Mouse (Mus musculus) testis, postnatal 14 days (tissue): Measurements from ENCODE around the gene Spag7.
A peak's percentile ranks its signal among the peaks of the same experiment; 100 is the strongest.

Experiments used
- DNase-seq: peaks from one replicate; pipeline ENCODE4 v3.0.0; 2021; ENCODE audit warnings: low spot score

Gene Spag7

DNA sequence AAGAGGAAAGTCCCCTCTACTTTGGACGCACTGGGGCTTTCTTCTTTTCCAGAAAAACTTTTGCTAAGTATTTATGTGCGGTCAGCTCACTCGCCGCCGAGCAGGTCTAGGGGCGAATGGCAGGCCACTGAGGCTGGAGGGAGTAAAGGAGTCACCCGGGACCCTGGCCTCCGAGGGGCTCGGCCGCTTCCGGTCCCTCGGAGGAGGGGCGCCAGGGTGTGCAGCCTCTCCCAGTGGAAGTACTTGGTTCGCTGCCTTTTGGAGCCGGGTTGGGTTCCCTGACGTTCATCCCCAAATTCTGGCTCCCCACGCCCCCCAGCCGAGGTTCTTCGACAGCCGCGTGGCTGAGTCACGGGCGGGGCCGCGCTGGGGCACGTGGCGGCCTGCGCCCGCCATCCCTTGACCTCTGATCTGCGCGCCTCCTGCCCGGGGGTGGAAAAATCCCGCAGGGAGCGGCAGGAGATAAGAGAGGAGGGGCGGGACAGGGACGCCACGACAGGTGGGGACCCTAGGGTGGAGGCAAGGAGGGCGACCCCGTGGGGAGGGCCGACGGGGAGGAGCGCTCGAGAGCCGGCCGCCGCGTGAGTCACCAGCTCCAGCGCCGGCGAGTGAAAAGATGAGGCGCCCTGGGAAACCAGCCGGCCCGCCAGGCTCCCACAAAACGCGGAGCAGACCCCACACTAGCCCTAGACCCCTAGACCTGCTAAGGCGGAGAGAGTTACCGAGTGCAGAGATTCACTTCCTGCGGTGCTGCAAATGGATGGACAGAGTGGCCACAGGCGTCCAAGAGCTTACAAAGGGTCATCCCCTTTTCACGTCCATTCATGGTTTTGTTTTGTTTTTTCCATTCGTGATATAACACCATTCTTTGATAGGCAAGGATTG, 13.4 kb downstream of the Spag7 start:
- DNase-seq: peak; percentile 78

DNA sequence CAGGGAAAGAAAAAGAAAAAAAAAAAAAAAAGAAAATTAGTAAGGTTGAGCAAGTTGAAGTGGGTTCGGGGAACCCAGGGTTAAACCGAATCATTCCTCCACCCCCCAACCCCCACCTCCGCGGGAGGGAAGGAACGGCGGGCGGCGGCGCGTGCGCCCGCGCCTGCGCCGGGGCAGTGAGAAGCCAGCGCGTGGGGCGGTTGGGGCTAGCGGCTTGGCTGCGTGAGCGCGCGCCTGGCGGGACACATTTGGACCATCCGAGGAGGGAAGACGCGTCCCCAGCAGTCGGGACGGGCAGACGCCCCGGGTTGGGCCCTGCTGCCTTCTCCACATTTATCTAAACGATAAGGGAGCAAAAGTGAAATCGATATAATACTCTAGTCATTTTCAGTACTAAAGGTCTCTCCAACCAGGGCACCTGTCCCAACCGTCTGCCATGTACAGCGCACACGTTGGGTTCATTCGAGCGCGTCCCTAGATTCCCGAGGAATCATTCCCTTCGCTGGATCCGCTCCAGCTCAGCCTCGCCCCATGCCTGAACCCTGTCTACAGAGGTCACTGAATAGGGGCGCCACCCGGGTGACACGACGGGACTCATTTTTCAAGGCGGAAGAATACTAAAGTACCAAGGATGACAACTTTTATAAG, 14.2 kb downstream of the Spag7 start:
- DNase-seq: peak; percentile 84

DNA sequence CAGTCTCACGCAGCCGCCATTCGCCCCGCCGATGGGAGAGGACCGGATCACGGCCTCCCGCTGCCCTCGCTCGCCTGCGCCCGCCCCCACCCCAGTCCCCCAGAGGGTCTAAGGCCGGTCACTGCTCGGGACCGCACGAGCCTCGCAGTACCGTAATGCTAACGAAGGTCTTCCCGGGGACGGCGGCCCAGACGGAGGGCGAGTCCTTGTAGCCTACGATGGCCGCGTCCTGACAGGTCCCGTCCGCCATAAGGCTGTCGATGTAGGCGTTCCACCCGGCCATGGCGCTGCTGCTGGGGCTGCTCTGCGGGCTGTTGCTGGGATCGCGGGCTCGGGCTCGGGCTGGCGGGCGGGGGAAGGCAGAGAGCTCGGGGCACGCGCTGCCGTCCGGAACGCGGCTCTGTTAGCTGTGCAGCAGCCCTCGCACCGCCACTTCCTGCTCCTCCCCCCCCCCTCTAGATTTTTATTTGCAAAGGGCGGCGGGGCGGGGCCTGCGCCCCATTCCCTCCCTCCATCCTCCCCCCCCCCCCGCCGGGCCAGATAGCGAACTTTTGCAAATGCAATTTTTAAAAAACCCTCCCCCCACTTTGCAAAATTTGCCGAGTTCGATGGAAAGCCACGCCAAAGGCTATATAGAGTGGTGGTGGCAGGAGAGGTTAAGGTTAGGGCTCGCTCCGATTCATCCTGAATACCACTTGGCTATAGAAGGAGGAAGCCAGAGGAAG, 14.9 kb downstream of the Spag7 start, which contains the start of gene Pfn1:
Gene Pfn1, minus strand, starts transcription at position 447 of the 725 bp plus-strand sequence.
- DNase-seq: peak; percentile 81

DNA sequence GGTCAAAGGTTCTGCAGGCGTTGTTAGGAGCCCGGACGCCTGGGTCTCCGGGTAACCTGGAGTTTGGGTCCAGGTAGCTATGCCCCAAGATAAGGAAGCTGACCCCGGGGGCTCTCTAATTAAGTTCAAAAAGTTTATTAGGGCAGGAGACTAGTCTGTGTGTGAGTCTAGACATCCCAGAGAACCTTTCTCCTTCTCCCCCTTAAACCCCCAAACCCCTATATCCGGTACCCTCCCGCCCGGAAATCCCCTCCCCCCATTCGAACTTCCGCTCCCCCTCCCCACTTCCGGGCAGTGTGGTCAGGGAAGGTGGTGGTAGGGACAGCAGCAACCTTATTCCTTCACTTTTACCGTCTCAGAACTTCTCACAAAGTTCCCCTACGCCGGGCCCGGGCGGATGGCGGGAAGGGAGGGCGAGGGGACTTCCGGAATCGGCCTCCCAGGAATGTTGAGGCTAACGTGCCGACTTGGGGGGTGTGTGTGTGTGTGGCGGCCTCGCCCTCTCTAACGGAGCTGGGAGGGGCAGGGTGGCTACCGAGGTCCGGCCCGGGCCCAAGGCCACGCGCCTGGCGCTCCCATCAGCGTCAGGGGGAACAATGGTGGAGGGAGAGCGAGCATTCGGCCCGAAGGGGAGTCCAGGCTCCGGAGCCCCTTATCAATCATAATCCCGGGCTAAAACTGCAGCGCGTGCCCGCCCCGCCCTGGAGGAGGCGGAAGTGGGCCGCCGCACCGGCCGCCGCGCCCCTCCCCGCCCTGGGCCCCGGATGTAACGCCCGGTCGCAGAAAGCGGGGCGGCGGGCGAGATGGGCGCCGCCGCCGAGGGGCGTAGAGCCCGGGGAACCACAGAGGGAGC, 15.6 kb downstream of the Spag7 start:
- peak; percentile 81 for DNase-seq

DNA sequence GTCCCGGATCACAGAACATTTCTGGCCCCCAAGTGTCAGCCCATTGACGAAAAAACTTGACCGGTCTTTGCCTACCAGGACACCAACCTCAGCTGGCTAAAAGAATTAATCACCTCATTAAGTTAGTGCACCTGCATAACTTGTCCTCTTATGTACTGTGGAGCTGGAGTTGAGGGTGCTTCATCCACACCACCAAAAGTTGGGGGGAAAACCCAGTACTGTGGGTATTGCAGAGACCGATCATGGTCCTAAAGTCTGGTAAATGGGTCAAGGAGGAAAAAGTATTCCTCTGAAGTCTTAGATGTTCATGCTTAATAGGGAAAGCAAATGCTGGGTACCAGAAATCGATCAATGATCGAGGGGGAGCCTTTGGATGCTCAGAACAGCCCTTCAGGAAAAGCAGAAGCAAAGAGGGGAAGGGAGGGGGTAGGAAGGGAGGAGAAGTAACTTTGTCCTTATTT, 16.3 kb downstream of the Spag7 start:
- no peak for DNase-seq

DNA sequence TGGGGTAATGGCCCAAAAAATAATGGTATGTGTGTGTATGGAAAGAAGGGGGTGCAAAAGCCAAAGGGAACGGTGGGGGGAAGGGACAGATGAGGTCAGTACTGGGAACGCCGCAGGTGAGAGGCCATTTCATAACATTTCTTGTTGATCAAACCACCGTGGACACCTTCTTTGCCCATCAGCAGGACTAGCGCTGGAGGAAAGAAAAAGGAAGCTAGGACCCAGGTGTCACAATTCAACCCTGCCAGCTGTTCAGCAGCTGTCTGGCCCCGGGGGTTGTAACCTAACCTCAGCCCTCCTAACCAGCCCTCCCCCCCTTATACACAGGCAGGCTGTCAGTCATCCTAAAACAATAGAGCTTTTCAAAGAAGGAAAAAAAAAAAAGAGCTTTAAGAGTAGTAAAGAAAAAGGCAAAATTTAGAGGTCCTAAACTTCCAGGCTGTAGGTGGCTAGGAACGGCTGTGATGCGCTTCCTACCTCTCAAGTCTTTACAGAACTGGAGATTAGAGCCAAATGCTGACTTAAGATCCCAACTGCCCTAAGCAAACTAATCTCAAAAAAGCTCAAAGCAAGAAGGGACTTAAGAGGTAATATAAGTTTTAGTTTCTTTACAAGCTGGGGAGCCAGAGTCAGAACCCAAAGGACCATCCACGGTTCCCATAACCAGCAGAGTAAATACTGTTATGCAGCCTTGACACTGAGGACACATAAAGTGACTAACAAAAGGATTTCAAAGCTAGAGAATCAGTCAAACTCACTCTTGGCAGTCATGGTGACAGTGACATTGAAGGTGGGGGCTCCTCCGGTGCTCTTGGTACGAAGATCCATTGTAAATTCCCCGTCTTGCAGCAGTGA, 17.0 kb downstream of the Spag7 start:
- no peak for DNase-seq

DNA sequence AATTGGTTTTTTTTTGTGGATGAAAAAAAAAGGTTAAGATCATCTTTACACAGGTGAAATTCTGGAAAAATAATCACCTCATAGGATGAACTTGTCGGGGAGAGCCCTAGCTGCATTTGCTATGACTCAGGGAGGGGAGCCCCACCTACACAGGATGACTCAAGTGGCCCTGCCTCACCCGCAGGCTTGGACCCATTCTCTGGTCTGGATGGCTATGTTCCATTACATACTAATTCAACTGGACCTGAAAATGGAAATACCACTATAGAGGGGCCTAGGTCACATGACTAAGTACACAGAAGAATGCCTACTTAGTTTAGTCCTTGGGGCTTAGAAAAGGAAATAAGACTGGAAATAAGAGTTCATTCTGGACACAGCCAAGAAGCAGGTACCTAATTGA, 17.8 kb downstream of the Spag7 start:
- no peak for DNase-seq

DNA sequence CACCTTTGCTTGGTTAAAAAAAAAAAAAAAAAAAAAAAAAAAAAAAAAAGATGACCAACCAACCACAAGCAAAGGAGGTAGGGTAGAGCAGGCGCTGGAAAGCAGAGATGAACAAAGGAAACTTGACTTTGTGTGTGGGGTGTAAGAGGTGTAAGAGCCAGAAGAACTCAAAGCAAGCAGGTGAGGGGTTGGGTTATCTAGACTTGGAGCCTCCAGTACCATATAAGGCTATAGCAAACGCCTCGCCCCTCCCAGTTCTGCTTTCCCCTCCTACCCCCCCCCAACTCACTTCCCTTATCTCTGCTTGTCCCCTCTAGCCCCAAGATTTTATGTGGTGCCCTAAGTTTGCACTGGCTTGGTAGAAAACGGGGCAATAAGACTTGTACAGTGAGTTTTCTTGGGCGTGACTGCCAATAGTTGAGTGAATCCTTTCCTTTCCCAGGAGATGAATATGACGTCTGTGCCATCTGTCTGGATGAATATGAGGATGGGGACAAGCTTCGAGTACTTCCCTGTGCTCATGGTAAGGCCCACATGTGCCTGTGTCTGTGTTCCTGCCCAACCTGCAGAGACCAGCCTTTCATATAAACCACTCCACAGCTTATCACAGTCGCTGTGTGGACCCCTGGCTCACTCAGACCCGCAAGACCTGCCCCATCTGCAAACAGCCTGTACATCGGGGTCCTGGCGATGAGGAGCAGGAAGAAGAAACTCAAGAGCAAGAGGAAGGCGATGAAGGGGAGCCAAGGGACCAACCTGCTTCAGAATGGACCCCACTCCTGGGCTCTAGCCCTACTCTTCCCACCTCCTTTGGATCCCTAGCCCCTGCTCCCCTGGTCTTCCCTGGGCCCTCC, 18.7 kb downstream of the Spag7 start:
- DNase-seq: no peak

DNA sequence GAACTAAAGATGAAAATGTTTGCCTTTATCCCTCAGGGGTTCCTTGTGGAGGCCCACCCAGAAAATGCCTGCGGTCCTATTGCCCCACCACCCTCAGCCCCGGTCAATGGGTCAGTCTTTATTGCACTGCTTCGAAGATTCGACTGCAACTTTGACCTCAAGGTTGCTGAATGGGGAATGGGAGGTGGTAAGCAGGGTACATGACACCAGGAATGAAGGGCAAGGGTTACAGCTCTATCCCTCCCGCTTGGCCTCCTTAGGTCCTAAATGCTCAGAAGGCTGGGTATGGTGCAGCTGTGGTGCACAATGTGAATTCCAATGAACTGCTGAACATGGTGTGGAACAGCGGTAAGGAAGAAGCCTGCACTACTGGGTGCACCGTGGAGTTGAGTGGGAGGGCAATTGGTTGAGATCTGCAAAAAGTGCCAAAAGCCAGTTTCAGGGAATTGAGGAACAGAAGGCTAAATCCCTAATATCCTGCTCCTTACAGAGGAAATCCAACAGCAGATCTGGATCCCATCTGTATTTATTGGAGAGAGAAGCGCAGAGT, 20.0 kb downstream of the Spag7 start:
- no peak for DNase-seq

DNA sequence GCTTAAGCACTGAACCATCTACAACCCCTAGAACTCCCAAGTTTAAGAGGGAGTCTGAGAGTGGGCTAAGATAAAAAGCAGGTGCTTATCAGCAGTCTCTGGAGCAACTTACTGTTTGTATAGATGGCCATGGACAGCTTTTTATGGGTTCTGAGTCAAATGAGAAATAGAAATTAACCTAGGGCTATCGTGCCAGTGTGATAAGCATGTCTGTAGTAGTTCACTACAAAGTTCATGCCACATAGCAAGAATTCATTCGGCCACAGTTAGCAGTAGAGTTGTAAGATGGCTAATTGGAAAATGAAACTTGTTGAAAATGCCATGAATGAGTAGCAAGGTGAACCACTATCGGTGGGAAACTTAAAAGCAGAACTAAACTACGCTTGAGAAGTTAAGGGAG, 20.7 kb downstream of the Spag7 start:
- DNase-seq: no peak

DNA sequence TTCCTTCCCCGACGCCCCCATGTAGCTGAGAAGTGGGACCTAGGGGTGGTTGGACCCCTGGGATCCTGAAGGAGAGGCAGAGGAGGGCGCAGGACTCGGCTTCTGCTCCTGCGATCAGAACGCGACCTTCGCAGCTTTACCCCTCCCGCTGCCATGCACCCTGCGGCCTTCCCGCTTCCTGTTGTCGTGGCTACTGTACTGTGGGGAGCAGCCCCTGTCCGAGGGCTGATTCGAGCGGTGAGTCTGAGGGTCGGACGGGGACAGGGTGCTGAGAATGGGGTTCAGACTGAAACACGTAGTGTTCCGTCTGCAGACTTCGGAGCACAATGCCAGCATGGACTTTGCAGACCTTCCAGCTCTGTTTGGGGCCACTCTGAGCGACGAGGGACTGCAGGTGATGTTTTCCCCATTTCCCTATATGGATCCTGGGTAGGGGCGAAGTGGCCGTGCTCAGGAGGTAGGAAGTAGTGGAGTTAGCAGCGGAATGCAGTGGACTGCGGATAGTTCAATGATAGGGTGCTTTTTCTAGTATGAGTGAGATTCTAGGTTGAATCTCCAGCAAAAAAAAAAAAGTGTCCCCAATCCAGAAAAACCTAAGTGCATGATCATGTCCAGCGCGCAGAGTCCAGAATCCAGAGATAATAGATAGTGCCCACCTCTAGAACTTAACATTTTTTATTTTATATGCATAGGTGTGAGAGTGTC, 21.3 kb downstream of the Spag7 start:
- no peak for DNase-seq

DNA sequence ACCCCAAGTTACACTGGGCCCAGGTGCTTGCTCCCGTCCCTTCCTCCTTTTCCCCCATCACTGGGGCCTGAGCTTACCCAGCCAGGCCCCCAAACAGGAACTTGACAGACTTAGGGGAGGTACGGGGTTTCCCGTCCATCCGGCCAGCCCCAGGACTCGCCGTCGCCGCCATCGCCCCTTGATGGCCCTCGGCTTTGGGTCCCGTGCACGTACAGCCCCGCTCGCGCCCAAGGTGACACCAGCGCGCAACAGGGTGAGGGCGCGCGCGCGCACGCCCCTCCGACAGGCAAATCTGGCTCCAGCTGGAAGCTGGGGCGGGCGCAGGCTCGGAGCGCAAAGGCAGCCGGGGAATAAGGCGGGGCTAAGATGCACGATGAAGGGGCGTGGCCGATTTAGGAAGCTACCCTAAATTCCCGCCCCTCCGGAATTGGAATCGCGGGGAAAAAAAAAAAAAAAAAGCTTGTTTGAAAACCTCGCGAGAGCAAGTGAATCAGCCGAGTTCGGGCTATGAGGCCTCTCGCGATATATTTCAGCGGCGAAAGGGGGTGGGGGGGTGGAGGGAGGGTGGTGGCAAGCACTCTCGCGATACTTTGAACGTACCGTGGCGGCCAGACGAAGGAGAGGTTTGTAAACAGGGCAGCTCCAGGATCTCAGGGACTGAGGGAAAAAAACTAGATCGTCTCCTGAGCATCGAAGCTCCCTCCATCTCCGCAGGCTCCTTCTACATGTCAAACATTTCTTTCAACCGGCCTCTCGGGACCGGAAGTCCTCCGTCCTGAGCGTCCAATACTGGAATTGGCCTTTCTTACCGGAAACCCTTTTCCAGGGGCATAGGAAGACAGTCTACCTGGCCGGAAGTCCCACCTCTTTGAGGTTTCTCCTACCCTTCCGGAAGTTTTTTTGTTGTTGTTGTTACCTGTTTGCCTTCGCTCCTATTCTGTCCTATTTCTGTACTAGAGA, 22.2 kb downstream of the Spag7 start, which contains the start of the genes Rnf167 and Slc25a11:
Gene Rnf167, plus strand, starts transcription at position 545 of the 960 bp plus-strand sequence.
Gene Slc25a11, minus strand, starts transcription at position 789 of the 960 bp plus-strand sequence.
- DNase-seq: peak; percentile 97

DNA sequence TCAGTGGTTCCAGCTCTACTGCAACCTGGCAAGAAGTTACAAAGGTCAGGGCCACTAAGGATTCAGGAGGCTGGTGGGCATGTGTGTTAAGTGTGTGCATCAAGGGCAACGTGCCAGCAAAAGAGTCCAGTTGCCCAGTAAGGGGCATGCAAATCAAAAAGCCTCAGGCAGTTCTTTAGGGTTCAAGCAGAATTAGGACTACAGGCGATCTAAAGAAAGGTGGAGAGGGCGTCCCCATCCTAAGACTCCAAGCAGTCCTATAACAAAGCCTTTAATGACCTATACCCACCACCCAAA, 23.0 kb downstream of the Spag7 start:
- DNase-seq: no peak

DNA sequence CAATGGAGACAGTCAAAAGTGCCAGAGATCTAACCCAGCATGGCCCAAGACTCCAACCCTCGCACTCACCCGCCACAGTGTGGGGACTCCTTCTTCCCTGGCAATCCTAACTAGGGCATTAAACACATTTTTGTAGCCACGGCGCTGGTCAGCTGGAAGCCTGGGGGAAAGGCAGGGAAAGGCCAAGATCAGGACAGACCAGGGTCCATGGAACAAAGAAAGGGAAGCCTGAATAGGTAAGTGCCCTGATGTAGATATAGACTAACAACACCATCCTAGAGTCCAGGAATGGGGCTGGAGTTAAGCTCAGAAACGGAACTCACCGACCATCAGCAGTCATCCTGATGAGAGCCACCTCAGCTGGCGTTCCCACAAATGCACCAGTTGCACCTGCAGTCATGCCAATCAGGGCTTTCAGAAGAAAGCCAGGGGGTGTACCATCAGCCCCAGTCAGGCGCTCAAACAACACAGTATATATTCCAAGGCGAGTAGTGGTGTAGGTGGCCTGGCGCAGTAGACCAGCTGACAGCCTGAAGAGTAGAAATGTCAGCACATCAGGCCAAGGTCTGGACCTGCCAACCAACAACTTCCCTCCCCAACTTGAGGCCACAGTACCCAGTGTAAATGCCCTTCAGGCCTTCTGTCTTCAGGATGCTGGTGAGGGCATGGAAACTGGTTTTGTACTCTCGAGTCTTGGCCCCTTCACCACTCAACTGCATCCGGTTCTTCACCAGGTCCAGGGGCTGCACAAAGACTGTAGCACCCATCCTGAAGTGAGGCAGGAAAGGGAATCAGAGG, 23.6 kb downstream of the Spag7 start:
- DNase-seq: no peak

DNA sequence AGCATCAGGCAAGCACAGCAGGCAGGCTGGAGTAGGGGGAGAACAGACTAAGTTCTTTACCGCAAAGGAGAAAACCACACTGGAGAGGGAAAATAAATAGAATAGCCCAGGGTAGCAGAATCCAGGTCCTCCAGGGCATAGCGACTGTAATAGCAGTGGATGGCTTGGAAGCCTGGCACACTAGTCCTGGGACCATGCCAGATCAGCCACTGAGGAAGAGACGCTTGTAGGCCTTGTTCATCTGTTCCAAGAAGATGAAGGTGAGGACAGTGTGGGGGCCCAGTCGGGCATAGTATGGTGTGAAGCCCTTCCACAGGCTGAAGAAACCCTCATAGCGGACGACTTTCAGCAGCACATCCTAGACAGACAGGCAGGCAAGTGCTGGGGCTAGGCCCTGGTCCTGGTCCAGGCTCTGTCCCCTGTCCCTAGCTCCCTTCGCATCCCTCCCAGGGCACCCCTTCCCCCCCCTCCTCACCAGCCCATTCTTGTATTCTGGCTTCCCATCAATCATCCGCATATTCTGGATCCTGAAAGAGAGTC, 24.6 kb downstream of the Spag7 start:
- DNase-seq: no peak

DNA sequence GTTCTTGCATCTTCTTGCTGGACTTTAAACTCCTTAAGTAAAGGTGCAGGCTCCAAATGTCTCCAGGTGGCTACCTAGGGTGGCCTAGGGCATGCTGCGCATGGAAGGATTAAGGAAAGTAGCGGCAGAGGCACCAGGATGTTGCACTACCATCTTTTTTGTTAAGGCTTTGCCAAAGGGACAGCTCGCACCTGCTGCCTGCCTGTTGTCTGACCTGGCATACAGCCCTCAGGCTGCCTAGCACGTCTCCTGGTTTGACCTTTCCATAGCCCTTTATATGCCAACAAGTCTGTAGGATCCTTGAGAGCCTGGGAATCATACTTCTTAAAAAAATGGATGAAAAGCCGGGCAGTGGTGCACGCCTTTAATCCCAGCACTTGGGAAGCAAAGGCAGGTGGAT, 26.2 kb downstream of the Spag7 start:
- DNase-seq: no peak

DNA sequence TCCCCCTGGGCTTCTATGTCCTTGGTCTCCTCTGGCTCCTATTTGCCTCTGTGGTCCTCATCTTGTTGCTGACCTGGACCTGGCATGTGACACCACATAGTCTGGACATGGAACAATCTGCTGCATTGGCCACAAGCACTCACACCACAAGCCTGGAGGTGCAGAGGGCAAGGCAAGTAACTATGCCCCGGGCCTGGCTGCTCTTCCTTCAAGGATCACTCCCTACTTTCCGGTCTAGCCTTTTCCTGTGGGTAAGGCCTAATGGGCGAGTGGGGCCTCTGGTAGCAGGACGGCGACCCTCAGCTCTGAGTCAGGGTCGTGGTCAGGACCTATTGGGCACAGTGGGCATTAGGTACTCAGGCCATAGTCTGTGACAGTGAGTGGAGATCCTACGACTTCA, 28.0 kb downstream of the Spag7 start:
- DNase-seq: no peak
